Mouse (Mus musculus) cortical plate, adult 2 months (tissue): ENCODE data around the gene Rreb1.

Source experiments
- CTCF ChIP-seq: fragments of 200-500 bp; IDR thresholded peaks from 2 replicates; pipeline ENCODE4 v1.5.1; 2011; ENCODE audit warnings: mild to moderate bottlenecking, control low read depth, low read length; ENCODE audit not compliant: insufficient read depth; ENCODE audit errors: extremely low read depth
- POLR2A ChIP-seq: fragments of 200-500 bp; IDR thresholded peaks from 2 replicates; pipeline ENCODE4 v1.6.1; 2011; ENCODE audit warnings: mild to moderate bottlenecking, low read length, control low read depth; ENCODE audit not compliant: insufficient read depth; ENCODE audit errors: extremely low read depth

GRCm38 (mm10) chr13:37992638-37993371 lies 214.6 kb downstream of the Rreb1 start:
- TF ChIP-seq CTCF = no peak
- no peak for TF ChIP-seq POLR2A
